Mouse (Mus musculus): Measurements from ENCODE around the gene Gm10277.
A peak's percentile ranks its signal among the peaks of the same experiment; 100 is the strongest.
"Not testable (repeated sequence)": the region's sequence is repeated elsewhere in the genome, so short reads cannot be mapped to it uniquely, and the experiment has no call there.

Gm10277 gene

GRCm38 (mm10) chr11:77771879-77772713 is 15.5 kb downstream of the Gm10277 start:
- DNase-seq (ENCODE audit: extremely low spot score), result no peak

GRCm38 (mm10) chr11:77770346-77770745 is 17.2 kb downstream of the Gm10277 start:
- DNase-seq (ENCODE audit: extremely low spot score), result no peak

- no peak for DNase-seq (ENCODE audit: extremely low spot score)
These were observed 18.1 kb downstream of the Gm10277 start for GRCm38 (mm10) chr11:77769496-77769895.

- DNase-seq (ENCODE audit: extremely low spot score), result peak; percentile 69
These were observed 21.1 kb downstream of the Gm10277 start for GRCm38 (mm10) chr11:77766351-77767001.

- no peak for DNase-seq (ENCODE audit: extremely low spot score)
These were observed 22.1 kb downstream of the Gm10277 start for GRCm38 (mm10) chr11:77765459-77765777.

GRCm38 (mm10) chr11:77764694-77765458 is 22.7 kb downstream of the Gm10277 start:
- DNase-seq (ENCODE audit: extremely low spot score), result no peak

GRCm38 (mm10) chr11:77763673-77764340 is 23.7 kb downstream of the Gm10277 start:
- peak; percentile 74 for DNase-seq (ENCODE audit: extremely low spot score)

GRCm38 (mm10) chr11:77762783-77763672 is 24.5 kb downstream of the Gm10277 start, which contains the start of gene Myo18a:
Myo18a (plus strand) TSS chr11:77763246.
- peak; percentile 83 for DNase-seq (ENCODE audit: extremely low spot score)

GRCm38 (mm10) chr11:77760031-77760430 is 27.5 kb downstream of the Gm10277 start:
- DNase-seq (ENCODE audit: extremely low spot score), result no peak

- no peak for DNase-seq (ENCODE audit: extremely low spot score)
These were observed 34.1 kb downstream of the Gm10277 start for GRCm38 (mm10) chr11:77753469-77753868.

- DNase-seq (ENCODE audit: extremely low spot score), result no peak
These were observed 35.0 kb downstream of the Gm10277 start for GRCm38 (mm10) chr11:77752525-77752924.

- no peak for DNase-seq (ENCODE audit: extremely low spot score)
These were observed 38.6 kb downstream of the Gm10277 start for GRCm38 (mm10) chr11:77748996-77749395.

GRCm38 (mm10) chr11:77747103-77747502 is 40.4 kb downstream of the Gm10277 start:
- not testable (repeated sequence) for DNase-seq (ENCODE audit: extremely low spot score)

- DNase-seq (ENCODE audit: extremely low spot score), result no peak
These were observed 40.9 kb downstream of the Gm10277 start for GRCm38 (mm10) chr11:77746652-77747051.

- no peak for DNase-seq (ENCODE audit: extremely low spot score)
These were observed 43.6 kb downstream of the Gm10277 start for GRCm38 (mm10) chr11:77743966-77744365.

- DNase-seq (ENCODE audit: extremely low spot score), result no peak
These were observed 49.0 kb downstream of the Gm10277 start for GRCm38 (mm10) chr11:77738555-77738954.

- peak; percentile 77 for DNase-seq (ENCODE audit: extremely low spot score)
These were observed 50.3 kb downstream of the Gm10277 start for GRCm38 (mm10) chr11:77737289-77737688.

All from embryo, embryonic 9.5 days (tissue).